Mouse (Mus musculus): ENCODE results near the gene Itih5. TPM values are rescaled to one million over a fixed set of nuclear protein-coding genes. Genes with fewer than 3 reads are reported as not detected.

Gene Itih5
- total RNA-seq (2014; rRNA removed) (15.3 and 16.7 TPM in 2 replicates), polyA plus RNA-seq (2015; fragmentation: Nextera tagmentation; extraction: Ambion mirVana) (11.2 and 11.6 TPM in 2 replicates)

GRCm38 (mm10) chr2:10153201-10154075, at the start of gene Itih5:
Gene Itih5 (plus strand): TSS chr2:10153571.
- Histone ChIP-seq H3K4me2 (ENCODE audit: low read depth, low read length) (peak within 1 kb of the TSS; percentile 65), H3K36me3 (ENCODE audit: insufficient read depth, low read length) (no peaks in the 10 kb centered on the region), H3K27ac (no peak within 1 kb of the TSS), H3K4me3 (ENCODE audit: low read length) (peak within 1 kb of the TSS; percentile 36), H3K27me3 (ENCODE audit: insufficient read depth, low read length) (0 out of 2 replicates have a peak, but pooled peaks cover 4% of the 10 kb centered on the region), H3K4me1 (ENCODE audit: insufficient read depth, low read length) (0 out of 2 replicates have a peak, but pooled peaks cover 3% of the 10 kb centered on the region), H3K9ac (replicated peaks; ENCODE audit: low read length) (no peak within 1 kb of the TSS), H3K9me3 (ENCODE audit: low read length) (no peaks in the 10 kb centered on the region)
- DNase-seq (ENCODE audit: low spot score) = peak; percentile 45
- TF ChIP-seq CTCF (IDR thresholded peaks at IDR 0.05; ENCODE audit: low read depth) = 0 out of 2 replicates have a peak, but pooled peaks have one; percentile 8
- WGBS = 8% methylated on average over 27 of the region's 27 CpGs
- peak; percentile 78; the same call in 1 of the 2 replicates for ATAC-seq

GRCm38 (mm10) chr2:10108535-10109189, 44.7 kb upstream of the Itih5 start:
- WGBS = 65% methylated on average over 6 of the region's 6 CpGs
- no peak for TF ChIP-seq CTCF (IDR thresholded peaks at IDR 0.05; ENCODE audit: low read depth)
- H3K9me3 ChIP-seq (ENCODE audit: low read length) = no peaks in the 10 kb centered on the region
- no peaks in the 10 kb centered on the region for H3K27me3 ChIP-seq (ENCODE audit: insufficient read depth, low read length)
- H3K27ac ChIP-seq = no peak overlapping the region
- ATAC-seq (no peak), DNase-seq (ENCODE audit: low spot score) (no peak)
- no peaks in the 10 kb centered on the region for H3K36me3 ChIP-seq (ENCODE audit: insufficient read depth, low read length)
- no peak overlapping the region for H3K4me3 ChIP-seq (ENCODE audit: low read length)
- H3K4me2 ChIP-seq (ENCODE audit: low read depth, low read length) = no peak overlapping the region
- no peaks in the 10 kb centered on the region for H3K4me1 ChIP-seq (ENCODE audit: insufficient read depth, low read length)
- no peak overlapping the region for H3K9ac ChIP-seq (replicated peaks; ENCODE audit: low read length)

GRCm38 (mm10) chr2:10118751-10119150, 34.6 kb upstream of the Itih5 start:
- no peak overlapping the region for H3K9ac ChIP-seq (replicated peaks; ENCODE audit: low read length)
- WGBS = 65% methylated on average over 1 of the region's 1 CpGs
- no peak for ATAC-seq

GRCm38 (mm10) chr2:10119276-10119675, 34.1 kb upstream of the Itih5 start:
- Histone ChIP-seq H3K27me3 (ENCODE audit: insufficient read depth, low read length) (no peaks in the 10 kb centered on the region), H3K27ac (no peak overlapping the region), H3K9me3 (ENCODE audit: low read length) (no peaks in the 10 kb centered on the region), H3K36me3 (ENCODE audit: insufficient read depth, low read length) (no peaks in the 10 kb centered on the region), H3K4me2 (ENCODE audit: low read depth, low read length) (no peak overlapping the region), H3K4me3 (ENCODE audit: low read length) (no peak overlapping the region), H3K9ac (replicated peaks; ENCODE audit: low read length) (no peak overlapping the region), H3K4me1 (ENCODE audit: insufficient read depth, low read length) (no peaks in the 10 kb centered on the region)
- WGBS = 81% methylated on average over 8 of the region's 8 CpGs
- TF ChIP-seq CTCF (IDR thresholded peaks at IDR 0.05; ENCODE audit: low read depth) = no peak
- no peak for ATAC-seq
- no peak for DNase-seq (ENCODE audit: low spot score)

More at GRCm38 (mm10) chr2:10118751-10119150, 34.6 kb upstream of the Itih5 start:
- no peak for TF ChIP-seq CTCF (IDR thresholded peaks at IDR 0.05; ENCODE audit: low read depth)
- Histone ChIP-seq H3K4me2 (ENCODE audit: low read depth, low read length) (no peak overlapping the region), H3K27me3 (ENCODE audit: insufficient read depth, low read length) (no peaks in the 10 kb centered on the region), H3K4me1 (ENCODE audit: insufficient read depth, low read length) (no peaks in the 10 kb centered on the region), H3K9me3 (ENCODE audit: low read length) (no peaks in the 10 kb centered on the region), H3K4me3 (ENCODE audit: low read length) (no peak overlapping the region), H3K36me3 (ENCODE audit: insufficient read depth, low read length) (no peaks in the 10 kb centered on the region), H3K27ac (no peak overlapping the region)
- no peak for DNase-seq (ENCODE audit: low spot score)

- WGBS = 70% methylated on average over 3 of the region's 3 CpGs
Observed at GRCm38 (mm10) chr2:10121826-10122225, 31.5 kb upstream of the Itih5 start.

GRCm38 (mm10) chr2:10126122-10126521, 27.2 kb upstream of the Itih5 start:
- Histone ChIP-seq H3K27ac (no peak overlapping the region), H3K4me1 (ENCODE audit: insufficient read depth, low read length) (no peaks in the 10 kb centered on the region), H3K4me3 (ENCODE audit: low read length) (no peak overlapping the region), H3K27me3 (ENCODE audit: insufficient read depth, low read length) (no peaks in the 10 kb centered on the region), H3K9me3 (ENCODE audit: low read length) (no peaks in the 10 kb centered on the region), H3K9ac (replicated peaks; ENCODE audit: low read length) (no peak overlapping the region), H3K36me3 (ENCODE audit: insufficient read depth, low read length) (no peaks in the 10 kb centered on the region), H3K4me2 (ENCODE audit: low read depth, low read length) (no peak overlapping the region)
- DNase-seq (ENCODE audit: low spot score) = no peak
- no peak for ATAC-seq
- no peak for TF ChIP-seq CTCF (IDR thresholded peaks at IDR 0.05; ENCODE audit: low read depth)
- 89% methylated on average over 4 of the region's 4 CpGs for WGBS

More at GRCm38 (mm10) chr2:10121826-10122225, 31.5 kb upstream of the Itih5 start:
- Histone ChIP-seq H3K36me3 (ENCODE audit: insufficient read depth, low read length) (no peaks in the 10 kb centered on the region), H3K27me3 (ENCODE audit: insufficient read depth, low read length) (no peaks in the 10 kb centered on the region), H3K4me2 (ENCODE audit: low read depth, low read length) (no peak overlapping the region), H3K9ac (replicated peaks; ENCODE audit: low read length) (no peak overlapping the region), H3K9me3 (ENCODE audit: low read length) (no peaks in the 10 kb centered on the region), H3K4me1 (ENCODE audit: insufficient read depth, low read length) (no peaks in the 10 kb centered on the region), H3K4me3 (ENCODE audit: low read length) (no peak overlapping the region), H3K27ac (no peak overlapping the region)
- no peak for TF ChIP-seq CTCF (IDR thresholded peaks at IDR 0.05; ENCODE audit: low read depth)
- ATAC-seq = no peak
- DNase-seq (ENCODE audit: low spot score) = no peak
